Mouse (Mus musculus): ENCODE results near the gene Dph2. TPM values are rescaled to one million over a fixed set of nuclear protein-coding genes. Genes with fewer than 3 reads are reported as not detected.

The Dph2 gene
- polyA plus RNA-seq, 2 experiments from 2014 or later: 33.3 to 40.3 TPM

DNA sequence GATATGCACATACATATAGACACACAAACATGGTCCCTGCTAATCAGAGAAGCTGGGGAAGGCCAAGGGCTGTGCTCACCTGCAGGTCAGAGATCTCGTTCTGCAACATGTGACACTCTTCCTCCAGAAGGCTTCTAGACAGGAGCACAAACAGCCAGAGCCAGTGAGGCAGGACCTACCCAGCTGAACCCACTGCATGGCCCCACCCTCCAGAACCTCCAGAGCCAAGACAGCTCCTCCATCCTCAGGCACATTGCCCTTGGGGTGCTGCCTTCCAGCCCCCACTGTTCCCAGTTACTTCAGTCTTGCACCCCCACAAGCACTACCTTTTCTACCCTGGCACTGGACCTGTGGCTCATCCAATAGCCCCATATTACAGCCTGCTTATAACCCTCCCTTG is 21.4 kb downstream of the Dph2 start:
- ATAC-seq: no peak

DNA sequence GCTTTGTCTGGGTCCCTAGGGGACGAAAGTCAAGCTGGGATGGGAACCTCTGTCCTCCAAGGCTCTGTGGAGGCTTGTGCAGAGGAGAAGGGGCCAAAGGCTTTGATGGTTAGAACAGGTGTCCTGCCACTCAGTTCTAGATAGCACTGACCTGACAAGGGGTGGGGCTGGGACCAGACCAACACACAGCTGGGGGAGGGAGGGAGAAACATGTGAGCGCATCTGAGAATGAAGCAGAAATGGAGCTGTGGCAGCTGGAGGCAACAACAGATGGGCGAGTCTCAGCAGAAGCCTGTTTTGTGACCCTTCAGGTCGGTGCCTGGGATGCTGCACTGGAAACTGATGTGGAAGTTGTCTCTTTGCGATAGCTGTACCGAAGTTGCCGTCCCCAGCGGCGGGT is 22.5 kb downstream of the Dph2 start:
- no peak for ATAC-seq

DNA sequence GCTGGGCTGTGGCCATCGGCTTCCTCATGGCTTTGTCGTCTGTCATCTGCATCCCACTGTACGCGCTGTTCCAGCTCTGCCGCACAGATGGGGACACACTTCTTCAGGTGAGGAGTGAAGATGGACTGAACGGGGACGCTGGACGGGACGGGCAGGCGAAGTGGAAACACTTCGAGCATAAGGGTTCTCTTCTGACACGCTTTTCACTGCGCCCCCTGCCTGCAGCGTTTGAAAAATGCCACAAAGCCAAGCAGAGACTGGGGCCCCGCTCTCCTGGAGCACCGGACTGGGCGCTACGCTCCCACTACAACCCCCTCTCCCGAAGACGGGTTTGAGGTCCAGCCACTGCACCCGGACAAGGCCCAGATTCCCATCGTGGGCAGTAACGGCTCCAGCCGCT is 24.0 kb downstream of the Dph2 start:
- no peak for ATAC-seq

DNA sequence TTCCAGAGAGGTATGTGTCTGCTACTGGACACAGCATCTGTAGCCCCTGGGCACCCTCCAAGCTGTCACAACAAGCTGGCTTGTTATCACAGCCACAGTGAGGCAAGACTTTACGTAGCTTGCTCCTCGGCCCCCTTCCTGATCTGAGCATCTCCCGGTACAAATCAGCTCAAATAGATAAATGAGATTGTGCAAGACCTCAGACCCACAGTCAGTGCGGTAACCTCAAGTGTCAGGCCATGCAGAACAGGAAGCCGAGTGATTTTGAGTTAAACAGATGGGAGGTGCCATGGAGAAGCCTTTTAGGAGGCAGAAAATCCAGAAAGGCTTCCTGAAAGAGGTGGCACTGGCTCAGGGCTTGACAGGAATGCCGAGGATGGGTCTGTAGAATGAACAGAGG is 24.8 kb downstream of the Dph2 start:
- no peak for ATAC-seq

DNA sequence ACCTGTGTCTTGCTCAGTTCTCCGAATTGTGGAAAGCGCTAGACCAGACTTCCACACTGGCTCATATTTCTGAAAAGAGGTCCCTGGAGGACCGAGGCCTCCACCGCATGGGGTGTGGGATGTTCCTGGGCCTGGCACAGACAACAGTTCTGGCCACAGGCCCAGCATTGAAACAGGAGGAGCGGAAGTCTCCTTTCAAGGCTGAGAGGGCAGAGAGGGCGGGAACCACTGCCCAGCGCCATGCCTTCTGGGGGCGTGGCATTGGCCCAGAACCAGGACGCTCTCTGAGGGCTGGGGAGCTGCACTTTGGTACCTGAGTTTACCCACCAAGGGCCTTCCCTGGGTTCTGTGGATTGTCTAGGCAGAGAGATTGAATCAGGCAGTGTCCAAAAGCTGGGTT is 25.7 kb downstream of the Dph2 start:
- ATAC-seq: no peak

DNA sequence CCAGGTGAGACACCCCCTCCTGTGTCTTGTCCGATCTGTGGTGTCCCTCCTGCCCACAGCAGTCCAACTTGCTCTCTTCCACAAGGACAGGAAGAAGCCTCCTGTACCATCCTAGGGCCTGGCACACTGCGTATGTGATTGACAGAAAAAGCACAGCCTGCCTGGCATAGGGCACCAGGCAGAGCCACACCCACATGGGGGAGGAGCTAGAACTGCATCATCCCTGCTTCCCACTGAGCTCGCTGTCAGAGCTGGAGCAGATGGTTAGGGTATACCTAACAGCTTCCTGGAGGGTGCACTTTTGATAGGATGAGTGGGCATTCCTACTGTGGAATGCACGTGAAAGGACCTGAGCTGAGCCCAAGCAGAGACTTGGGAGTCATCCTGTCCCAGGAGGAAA is 29.0 kb downstream of the Dph2 start:
- ATAC-seq: no peak

DNA sequence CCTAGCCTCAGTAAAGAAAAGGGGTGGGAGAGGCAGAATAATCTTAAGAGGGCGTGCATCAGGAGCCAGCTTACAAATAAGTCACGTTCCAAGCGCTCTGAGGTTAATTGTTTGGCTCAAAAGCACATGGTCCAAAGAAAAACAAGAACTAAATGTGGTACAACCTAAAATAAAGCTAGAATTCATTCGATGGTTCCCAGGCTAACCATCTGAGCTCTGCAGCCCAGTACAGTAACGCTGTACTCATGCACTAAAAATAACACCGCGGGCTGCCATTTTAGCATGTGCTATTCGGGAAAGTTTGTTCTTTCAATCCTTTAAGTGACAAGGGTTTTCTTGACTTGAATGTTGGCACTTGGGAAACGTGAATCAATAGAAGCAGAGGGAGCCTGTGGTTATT is 31.3 kb downstream of the Dph2 start:
- ATAC-seq: no peak

DNA sequence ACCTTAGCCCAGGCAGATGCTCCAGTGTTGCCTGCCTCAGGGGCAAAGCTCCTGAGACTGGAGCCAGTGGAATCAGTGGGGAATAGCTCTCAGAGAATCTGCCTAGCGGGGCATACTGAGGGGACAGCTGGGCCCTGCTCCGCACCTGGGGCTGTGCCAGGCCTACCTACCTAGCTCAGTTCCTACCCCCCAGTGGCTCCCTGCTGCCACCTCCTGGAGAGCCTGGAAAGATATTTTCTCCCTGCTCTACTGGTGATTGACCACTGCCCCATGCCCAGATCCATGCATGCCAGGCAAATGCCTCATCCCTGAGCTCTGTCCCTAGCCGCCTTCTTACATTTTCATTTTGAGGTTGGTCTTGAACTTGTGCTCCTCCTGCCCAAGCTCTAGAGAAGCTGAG is 33.0 kb downstream of the Dph2 start:
- no peak for ATAC-seq

DNA sequence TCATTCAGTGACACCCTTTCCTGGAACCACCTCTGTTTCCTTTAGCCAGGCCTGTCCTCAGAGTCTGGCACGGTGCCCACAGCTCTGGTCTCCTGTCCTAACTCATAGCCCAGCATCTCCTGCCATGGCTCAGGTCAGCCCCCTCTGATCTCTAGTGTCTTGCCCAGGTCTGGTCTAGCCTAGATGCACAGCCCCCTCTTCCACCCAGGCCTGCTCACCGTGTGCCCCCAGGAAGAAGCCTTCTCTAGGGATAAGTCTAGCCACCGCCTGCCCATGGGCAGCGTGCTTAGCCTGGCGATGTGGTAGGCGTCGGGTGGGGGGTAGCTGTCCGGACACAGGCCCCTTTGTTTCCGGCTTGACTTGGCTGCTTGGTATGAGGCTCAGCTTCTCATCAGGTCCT is 36.7 kb downstream of the Dph2 start:
- no peak for ATAC-seq

DNA sequence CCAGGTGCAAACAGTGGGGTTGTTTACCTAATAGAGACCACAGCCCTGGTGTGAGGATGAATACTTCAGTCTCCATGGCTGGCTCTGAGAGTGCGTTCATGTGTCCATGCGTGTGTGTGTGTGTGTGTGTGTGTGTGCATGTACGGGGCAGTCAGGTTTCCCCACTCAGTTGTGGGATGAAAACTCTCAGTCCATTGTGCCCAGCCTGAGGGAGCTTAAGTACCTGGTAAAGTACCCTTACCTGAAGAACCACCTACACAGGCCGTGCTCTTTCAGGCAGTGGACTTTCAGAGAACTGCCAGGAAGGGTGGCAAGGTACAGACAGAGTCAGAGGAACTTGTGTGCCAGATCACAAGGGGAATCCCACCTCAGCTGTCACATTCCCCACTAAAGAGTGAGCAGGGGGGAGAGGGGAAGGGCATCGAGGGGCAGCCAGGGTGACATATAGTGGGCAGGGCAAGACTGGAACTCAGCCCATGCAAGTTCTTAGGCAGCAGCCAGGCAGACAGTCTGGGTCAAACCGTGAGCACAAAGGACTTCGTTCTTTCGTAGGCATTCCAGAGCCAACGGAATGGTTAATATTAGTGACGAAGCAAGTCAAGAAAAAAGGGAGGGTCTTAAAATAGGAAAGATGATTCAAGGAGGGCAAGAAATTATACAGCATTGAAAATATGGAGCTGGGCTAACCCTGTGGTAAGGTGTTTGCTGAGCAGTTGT is 39.5 kb downstream of the Dph2 start:
- ATAC-seq: no peak

DNA sequence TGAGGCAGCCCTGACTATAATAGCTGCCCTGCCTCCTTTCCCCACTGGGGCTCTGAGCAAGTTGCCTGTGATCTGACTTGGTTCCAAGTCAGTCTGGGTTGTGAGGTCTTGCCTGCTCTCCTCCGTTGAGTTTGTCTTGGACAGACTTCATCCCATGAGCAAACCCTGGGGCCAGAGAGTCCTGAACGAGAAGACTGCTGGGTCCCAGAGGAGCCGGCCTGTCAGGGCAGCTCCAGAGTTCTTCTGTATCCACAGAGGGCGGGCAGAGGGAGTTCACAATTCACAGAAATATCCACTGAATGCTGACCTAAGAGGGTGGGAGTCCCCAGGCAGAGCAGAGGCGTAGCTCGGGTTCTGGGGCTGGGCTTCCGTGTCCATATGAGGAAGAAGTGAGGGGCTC is 41.0 kb downstream of the Dph2 start:
- no peak for ATAC-seq

DNA sequence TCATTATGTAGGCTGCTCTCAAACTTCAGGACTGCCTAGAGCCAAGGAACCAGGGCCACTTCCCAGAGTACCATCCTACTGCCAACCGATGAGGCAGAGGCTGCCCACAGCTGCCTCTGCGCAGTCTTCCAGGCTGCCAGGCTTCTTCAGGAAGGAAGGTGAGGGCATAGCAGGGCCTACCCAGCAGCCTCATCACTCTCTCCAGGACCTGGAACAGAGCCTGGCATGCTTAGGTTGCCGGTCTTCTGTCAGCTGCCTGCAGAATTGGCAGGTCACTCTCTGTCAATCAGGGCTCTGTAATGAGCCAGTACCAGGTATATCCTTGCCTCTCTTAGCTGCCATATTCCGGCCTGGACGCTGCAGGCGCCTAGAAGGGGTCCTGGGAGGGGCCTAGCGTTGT is 41.7 kb downstream of the Dph2 start:
- ATAC-seq: no peak

DNA sequence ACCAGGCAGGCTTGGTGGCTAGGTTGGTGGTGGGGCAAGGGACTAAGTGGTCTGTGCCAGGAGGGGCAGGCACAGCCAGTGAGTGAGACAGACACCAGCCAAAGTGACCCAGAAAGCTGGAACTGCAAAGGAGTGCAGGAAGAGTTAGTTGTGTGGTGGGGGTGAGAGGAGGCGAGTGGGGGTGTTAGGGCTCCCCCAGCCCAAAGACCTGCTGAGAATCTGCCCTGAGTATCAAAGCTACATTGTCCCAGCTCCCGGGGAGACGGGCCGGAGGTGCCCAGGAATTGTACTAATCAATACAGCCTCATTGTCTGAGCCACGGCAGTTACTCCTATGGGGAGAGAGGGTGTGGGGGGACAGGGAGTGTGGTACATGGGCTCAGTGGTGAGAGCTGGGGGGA is 42.3 kb downstream of the Dph2 start:
- ATAC-seq: no peak

DNA sequence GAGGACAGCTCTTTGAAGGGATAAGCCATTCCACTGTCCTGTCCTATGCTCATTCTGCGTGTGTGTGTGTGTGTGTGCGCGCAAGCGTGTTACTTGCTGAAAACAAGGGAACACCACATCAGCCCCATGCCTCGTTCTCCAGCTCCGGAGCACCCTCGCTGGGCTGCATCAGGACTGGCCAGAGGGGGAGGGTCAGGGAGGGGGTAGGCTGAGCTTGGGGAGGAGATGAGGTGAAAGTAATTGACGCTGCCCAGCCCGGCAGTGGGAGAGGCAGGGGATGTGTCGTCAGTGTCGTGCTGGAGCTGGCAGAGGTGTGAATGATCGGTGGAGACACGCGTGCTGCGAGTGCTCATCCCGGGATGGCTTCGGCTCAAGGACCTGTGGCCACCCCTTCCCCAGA is 42.8 kb downstream of the Dph2 start:
- no peak for ATAC-seq

DNA sequence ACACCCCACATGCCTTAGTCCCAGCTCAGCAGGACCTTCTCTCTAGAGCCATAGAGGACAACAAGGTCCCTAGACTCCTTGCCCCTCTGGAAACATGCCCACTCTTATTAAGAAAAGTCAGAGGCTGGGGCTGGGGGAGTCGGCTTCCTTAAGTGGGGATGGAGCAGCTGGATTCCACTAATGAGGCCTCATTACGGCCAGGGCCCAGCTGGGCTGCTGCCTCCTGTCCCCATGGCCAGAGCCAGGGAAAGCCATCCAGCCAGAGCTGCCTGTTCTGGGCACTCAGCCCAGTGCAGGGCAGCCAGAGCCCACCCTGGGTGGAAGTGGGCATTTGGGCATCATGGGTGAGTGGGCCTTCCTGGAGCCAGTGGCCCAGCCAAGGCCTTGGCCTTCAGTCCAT is 44.8 kb downstream of the Dph2 start:
- no peak for ATAC-seq

DNA sequence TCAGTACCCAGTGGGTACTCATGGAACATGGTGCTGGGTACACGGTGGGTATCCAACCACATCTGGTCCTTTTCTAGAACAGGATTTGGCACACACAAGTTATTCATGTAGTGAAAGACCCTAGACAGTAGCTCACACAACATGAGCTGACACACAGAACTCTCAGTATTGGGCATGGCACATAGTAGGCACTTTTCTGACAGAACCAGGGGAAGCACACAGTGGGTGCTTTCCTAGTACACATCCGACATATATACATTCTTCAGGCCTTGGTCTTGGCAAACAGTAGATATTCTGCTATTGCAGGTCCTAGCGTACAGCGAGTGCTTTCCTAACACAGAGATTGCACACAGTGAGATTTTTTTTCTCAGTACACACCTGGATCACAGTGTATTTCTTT is 45.6 kb downstream of the Dph2 start:
- no peak for ATAC-seq

DNA sequence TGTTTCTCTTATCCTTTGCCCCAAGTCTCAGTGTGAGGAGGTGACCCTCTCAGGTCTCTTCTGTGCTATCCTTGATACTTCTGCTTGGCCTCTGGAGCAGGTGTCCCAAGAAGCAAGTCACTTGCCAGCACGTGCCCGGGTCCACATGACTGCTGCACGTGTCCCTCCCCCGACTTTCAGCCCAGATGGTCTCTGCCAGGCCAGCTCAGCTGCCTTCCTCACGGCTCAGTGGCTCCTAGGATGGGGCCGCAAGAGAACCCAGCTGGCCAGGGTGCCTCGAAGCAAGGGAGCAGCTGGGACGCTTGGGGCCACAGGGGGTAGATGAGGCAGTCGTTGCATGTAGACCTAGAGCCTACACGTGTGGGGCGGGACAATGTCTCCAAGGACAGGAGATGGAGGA is 46.5 kb downstream of the Dph2 start:
- ATAC-seq: no peak

DNA sequence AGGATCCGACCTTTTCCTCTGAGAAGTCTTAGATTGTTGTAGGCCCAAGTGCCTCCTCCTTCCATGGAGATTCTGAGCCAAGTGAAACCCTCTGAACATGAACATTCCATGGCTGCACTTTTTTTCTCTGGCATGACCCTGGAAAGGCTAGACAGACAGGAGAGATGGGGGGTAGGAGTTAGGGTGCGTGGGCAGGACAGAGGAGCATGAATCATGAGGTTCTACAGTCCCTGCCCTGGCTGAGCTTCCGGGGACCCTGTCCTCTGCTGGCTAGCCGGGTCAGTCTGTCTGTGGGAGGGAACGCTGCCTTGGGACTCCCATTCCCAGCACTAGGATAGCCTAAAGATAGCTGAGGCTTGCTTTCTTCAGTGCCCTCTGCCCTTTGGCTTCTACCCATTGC is 47.4 kb downstream of the Dph2 start:
- ATAC-seq: no peak

DNA sequence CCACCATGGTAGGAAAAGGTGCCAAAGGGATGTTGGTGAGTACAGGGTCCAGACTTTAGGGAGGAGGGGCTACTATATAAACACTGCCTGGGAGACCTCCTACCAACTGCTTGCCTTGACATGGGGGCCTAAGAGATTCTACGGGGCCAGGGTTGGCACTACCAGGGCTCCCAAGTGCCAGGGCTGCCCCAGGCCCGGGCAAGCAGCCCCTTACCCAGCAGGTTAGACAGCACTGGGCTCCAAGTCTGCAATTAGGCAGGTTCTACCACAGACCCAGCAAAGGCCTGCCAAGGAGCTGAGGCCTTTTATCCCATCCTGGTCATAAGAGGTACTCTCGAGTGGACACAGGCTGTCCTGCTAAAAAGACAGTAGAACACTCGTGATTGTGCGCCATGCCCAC is 48.7 kb downstream of the Dph2 start:
- no peak for ATAC-seq

DNA sequence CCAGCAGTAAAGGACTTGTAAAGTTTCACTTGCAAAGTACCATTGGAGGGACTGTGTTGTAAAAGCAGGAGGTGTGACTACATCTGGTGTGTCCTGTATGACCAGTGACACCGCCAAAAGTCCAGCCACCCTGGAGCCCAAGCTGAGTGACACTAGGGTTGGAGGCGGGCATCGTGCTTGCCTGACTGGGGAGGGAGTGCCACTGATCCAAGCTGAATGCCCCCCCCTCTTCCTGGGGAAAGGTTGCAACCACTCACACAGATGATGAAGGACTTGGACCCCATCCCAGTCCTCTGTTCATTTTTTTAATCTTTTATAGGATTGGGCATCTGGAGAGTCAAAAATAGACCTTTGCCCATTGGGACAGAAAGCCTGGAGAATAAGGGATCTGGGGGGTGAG is 50.3 kb downstream of the Dph2 start:
- ATAC-seq: no peak

DNA sequence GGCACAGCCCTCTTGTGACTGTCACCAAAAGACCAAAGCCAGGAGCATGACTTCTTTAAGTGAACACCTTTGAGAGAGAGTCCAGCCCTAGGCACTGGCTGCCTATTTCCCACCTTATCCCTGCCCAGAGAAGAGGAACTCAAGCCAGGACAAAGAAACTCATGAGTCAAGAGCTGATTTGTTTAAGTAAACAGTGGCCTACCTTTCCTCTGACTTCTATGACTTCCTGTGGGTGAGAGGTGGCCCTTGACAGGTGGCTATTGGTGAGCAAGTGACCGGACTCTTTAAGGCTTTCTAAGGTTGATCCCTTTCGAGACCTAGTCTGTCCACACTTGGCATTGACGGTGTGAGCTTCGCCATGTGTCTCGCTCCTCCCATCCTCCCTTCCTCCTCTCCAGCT is 51.0 kb downstream of the Dph2 start:
- no peak for ATAC-seq

DNA sequence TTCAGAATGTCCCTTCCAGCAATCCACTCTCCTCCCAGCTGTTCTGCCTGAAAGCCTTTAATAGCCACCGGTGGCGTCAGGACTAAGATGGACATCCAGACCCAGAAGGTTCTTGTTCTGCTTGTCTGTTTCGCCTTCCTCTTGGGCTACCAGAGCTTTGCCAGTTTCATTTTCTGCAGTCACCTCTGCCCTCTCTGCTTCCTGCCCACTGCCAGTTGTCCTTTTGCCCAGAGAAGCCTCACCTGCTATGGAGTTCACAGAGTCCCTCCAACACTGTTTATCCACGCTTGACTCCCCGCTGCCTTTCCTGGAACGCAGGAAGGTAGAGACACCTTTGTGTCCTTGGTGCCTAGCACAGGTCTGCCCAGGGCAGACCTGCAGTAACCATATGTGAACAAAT is 52.5 kb downstream of the Dph2 start:
- no peak for ATAC-seq

All from CD4-positive, CD25-positive, alpha-beta regulatory T cell, adult 4 months (primary cell).